Mouse (Mus musculus): ENCODE measurements around the gene Fbxl2.

Fbxl2 gene

DNA sequence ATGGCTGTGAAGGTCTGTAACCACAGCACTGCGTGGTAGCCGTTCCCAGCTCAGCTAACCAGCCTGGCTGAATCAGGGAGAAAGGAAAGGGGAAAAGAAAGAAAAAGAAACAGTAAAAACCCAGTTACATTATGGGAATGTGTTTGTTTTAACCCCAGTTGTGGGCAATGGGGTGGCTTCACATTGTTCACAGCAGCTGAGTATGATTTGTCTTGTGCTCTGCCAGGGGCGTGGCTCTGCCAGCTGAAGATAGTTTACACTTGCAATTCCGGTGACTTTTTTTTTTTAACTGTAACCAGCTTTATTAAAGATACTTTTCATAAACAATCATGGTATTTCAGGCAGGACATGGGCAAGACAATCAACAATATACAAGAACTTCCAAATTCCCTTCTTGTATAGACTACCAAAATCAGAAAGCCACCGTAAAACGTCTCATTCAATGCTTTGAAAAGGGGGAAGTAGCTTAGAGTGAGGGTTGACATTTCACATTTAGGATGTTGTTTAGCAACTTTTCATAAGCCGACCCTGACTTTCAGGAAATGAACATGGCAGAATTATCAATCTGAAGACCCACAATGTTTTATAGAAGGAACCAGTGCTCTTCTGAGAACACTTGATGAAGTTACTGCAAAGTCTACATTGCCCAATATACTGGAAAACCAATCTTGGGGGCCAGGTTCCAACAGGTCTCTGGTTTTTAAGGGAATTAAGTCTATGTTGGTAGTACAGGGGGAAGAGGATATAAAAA lies 26.8 kb downstream of the Fbxl2 start:
- no peak for DNase-seq (ENCODE audit: low read depth, low spot score)

DNA sequence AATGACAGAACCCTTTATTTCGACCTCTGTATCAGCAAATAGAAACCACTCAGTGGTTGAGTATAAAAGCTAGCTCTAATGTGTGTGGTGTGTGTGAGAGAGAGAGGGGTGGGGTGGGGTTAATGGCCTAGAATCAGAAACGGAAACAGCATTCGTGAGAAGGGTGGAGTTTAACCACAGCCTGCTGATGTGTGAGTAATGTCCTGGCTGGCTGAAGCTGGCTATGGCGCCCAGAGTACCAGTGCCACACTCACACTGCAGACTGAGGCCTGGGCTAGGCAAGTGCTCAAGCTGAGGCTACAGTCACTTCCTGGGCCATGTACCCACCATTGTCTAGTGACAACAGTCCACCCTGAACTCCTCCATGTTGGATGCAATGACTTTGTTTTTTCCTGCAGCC lies 29.6 kb downstream of the Fbxl2 start:
- no peak for DNase-seq (ENCODE audit: low read depth, low spot score)

DNA sequence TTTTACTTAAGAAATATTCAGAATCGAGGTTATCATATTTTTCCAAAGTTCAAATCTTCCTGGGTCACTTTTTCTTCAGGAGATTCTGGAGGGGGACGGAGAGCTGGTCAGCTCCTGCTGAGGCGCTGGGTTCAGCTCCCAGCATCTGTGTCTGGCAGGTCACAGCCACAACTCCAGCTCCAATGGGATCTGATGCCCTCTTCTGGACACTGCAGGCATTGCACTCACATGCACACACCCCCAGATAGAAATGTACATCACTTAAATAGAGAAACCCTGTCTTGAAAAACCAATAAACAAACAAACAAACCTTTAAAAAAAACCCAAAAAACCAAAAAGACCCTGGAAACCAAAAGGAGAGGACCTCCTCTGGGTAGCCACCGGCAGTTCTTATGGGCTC lies 30.3 kb downstream of the Fbxl2 start:
- no peak for DNase-seq (ENCODE audit: low read depth, low spot score)

- no peak for DNase-seq (ENCODE audit: low read depth, low spot score)
Observed at GRCm38 (mm10) chr9:114014034-114014433, 32.0 kb downstream of the Fbxl2 start.

DNA sequence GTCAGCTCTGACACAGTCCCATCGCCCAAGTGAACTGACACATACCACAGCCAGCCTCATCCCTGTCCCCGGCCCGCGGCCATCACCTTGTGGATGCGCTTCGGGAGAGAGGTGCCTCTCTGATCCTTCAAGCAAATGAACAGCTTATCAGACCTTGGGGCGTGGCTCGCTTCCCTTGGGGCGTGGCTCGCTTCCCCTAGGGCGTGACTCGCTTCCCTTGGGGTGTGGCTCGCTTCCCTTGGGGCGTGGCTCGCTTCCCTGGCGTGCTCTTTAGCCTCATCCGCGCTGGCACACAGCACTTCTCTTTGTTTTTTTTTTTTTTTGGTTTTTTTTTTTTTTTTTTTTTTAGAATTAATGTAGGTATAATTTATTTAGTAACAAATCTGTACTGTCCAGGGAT lies 34.8 kb downstream of the Fbxl2 start:
- no peak for DNase-seq (ENCODE audit: low read depth, low spot score)

- no peak for DNase-seq (ENCODE audit: low read depth, low spot score)
Observed at GRCm38 (mm10) chr9:114009526-114009925, 36.5 kb downstream of the Fbxl2 start.

GRCm38 (mm10) chr9:114007850-114008350 lies 38.1 kb downstream of the Fbxl2 start:
- DNase-seq (ENCODE audit: low read depth, low spot score): no peak

DNA sequence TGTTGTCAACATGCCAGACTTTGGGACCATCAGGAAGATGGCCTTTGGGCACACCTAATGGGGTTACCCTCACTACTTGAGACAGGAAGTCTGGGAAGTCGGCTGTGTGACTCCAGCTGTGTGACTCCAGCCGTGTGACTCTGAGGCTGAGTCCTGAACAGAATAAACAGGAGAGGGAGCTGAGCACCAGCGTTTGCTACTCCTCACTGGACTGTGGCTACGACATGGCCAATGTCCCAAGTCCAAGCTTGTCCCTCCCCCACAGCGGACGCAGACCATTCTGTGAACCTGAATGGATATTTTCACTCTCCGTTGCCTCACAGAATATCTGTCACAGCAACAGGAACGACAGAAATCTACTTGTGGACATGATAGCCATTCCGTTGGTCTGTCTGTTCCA lies 39.2 kb downstream of the Fbxl2 start:
- no peak for DNase-seq (ENCODE audit: low read depth, low spot score)

GRCm38 (mm10) chr9:113998311-113998710 lies 47.7 kb downstream of the Fbxl2 start:
- no peak for DNase-seq (ENCODE audit: low read depth, low spot score)

- DNase-seq (ENCODE audit: low read depth, low spot score): no peak
Observed at GRCm38 (mm10) chr9:113992810-113993209, 53.2 kb downstream of the Fbxl2 start.

GRCm38 (mm10) chr9:113990547-113991248 lies 55.3 kb downstream of the Fbxl2 start:
- DNase-seq (ENCODE audit: low read depth, low spot score): peak; percentile 95

DNA sequence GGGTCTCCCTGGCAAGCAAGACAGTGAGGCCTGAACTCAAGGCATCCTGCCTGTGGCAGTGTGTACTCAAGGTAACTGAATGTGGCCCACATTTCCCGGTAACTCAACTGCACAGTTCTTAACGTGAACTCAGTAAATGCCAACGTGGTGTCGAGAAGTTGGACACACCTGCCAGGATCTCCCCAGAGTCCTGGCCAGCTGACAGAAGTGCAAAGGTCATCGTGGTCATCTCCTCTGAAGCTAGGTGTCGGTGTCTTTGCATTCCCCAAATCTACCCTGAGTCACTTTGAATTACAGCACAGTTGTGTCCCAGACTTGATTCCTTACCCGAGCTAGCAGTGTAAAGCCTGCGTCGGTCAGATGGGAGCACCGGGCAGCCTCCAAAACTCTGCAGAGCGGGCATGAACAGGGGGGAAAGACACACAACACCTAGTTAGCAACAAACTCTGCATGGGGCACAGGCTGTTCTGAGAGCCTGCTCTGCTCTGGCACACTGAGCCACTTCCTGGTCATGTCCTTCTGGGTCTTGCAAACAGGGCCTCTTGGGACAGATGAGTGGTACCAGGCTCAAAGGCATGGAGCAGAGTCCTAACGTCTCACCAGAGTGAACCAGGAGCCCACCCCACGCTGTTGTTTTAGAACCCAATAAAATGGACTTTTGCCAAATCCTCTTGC lies 60.9 kb downstream of the Fbxl2 start:
- no peak for DNase-seq (ENCODE audit: low read depth, low spot score)

DNA sequence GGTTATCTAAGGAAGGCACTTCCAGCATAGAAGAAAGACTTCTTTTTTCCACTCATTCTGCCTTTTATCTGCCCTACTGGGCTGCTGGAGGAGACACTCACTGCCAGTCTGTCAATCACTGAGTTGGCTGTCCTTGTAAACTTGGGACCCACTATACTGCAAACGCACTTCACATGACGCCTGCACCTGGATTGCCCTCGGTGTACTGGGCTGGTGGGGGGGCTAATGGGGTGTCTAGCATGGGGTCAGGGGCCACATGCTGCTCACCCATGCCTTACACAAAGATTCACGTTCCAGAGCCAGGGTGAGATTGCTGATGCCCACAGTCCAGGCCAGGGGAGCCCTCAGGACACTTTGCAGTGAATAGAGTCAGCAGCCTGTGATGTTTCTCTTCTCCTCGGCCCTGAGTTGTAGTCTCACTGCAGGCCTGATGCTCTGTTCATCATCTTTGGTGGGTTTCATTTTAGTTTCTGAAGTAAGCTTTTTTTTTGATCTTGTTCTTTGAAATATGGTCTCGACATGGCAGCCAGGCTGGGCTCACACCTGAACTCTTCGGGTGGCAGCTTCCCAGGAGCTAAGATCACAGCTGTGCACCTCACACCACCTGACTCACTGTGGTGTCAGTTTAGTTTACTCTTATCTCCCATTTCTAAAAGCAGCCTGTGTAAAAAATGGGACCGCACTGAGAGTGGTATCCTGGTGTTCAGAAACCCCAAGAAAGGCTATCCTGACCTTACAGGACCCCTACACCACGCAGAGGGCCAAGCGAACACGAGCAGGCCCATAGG lies 62.9 kb downstream of the Fbxl2 start:
- DNase-seq (ENCODE audit: low read depth, low spot score): no peak

GRCm38 (mm10) chr9:113982451-113982850 lies 63.5 kb downstream of the Fbxl2 start:
- DNase-seq (ENCODE audit: low read depth, low spot score): no peak

DNA sequence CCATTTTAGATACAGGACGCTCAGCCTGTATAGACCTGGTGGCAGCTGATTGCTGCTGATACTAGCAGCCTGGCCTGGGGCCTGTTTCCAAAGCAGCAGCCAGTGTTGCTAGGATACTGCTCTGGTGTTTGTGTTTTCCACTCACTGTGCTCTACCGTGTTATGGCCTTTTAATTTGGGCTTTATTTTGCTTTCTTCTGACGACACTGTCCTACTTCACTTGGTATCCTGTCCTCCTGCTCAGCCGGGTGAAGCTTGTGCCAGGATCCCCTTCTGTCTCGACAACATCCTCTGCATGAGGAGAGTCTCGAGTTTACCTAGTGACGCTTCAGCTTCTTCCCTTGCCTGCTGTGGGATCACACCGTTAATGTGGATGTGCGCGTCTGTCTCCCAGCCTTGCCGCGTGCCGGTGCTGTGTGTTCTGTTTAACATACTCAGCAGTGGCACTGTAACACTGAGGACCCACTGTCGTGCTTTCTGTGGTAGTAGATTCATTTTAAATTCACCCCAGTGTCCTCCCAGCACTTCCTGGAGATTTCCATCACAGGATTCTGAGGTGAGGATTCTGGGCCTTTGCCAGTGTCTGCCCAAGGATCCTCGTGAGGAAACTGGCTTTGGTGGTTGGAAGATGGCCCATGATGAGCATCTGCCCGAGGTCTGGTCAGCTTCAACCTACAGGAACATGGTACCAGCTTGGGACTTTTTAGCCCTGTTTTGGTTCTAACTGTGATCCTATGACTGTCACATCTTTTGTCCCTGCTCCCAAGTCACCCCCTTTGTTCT lies 64.7 kb downstream of the Fbxl2 start:
- peak; percentile 65 for DNase-seq (ENCODE audit: low read depth, low spot score)

DNA sequence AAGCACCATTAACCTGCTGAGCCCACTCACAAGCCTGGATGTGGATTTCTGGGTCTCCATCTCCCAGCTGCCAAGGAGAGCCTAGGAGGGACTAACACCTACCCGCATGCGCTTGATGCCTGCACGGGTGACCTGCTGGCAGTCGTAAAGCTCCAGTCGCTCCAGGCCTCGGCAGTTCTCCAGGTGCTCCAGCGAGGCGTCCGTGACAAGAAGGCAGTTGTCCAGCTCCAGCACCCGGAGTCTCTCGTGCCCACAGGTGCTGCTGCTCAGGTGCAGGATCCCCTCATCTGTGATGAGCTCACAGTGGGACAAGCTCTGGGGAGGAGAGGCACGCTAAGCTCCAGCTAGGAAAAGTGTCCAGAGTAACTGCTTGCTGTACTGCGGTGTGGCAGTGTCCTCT lies 66.6 kb downstream of the Fbxl2 start:
- no peak for DNase-seq (ENCODE audit: low read depth, low spot score)

- no peak for DNase-seq (ENCODE audit: low read depth, low spot score)
Observed at GRCm38 (mm10) chr9:113978656-113979055, 67.3 kb downstream of the Fbxl2 start.

GRCm38 (mm10) chr9:113977225-113977840 lies 68.7 kb downstream of the Fbxl2 start:
- DNase-seq (ENCODE audit: low read depth, low spot score): peak; percentile 49

DNA sequence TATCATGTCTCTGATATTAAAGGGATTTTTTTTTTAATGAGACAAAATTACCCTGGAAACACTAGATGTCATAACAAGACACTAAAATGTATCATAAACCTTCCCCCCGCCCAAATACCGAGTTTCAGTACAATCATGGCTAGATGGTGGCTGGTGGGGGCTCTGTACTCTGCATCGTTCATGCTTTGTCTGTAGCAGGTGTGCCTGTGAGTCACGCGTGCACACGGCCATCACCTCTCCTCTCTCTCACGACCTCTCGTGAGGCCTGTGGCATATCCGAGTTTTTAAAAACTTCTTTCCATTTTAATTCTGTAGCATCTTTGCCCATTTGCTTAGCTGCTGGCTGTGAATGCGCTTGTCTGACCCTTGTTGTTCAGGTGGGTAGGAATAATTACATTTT lies 69.7 kb downstream of the Fbxl2 start:
- DNase-seq (ENCODE audit: low read depth, low spot score): no peak

- DNase-seq (ENCODE audit: low read depth, low spot score): no peak
Observed at GRCm38 (mm10) chr9:113975442-113975841, 70.5 kb downstream of the Fbxl2 start.

Measured in brain, adult 2 months (tissue).